Mouse (Mus musculus): Measurements from ENCODE around the gene St5.

GRCm38 (mm10) chr7:109545255-109545993 lies 158.0 kb downstream of the St5 start:
- no peak for TF ChIP-seq POLR2A (IDR thresholded peaks at IDR 0.05; ENCODE audit: low read depth, low read length)
- no peak for TF ChIP-seq CTCF (IDR thresholded peaks at IDR 0.05; ENCODE audit: extremely low read depth, insufficient read depth, insufficient read length, insufficient replicate concordance)

All from spleen, adult 2 months (tissue).